Mouse (Mus musculus) heart, adult 2 months (tissue): Measurements from ENCODE around the gene Tango2. TPM values are rescaled to one million over a fixed set of nuclear protein-coding genes. Genes with fewer than 3 reads are reported as not detected.

Experiments used
- DNase-seq, 2 experiments: peaks; one replicate each; pipeline ENCODE4 v3.0.0; 2021
- H3K27ac ChIP-seq: fragments of 200-600 bp; 2 replicates; pipeline ENCODE4 v1.8.1; 2022
- H3K27me3 ChIP-seq: fragments of 200-500 bp; 2 replicates; pipeline ENCODE4 v1.6.1; 2012; ENCODE audit warnings: mild to moderate bottlenecking, low read length, inconsistent platforms, mixed read lengths; ENCODE audit not compliant: control insufficient read depth, insufficient read depth
- H3K36me3 ChIP-seq: fragments of 200-500 bp; 2 replicates; pipeline ENCODE4 v1.6.1; 2012; ENCODE audit warnings: low read length, inconsistent platforms; ENCODE audit not compliant: control insufficient read depth, insufficient read depth
- H3K4me1 ChIP-seq: fragments of 200-500 bp; 2 replicates; pipeline ENCODE4 v1.6.1; 2011; ENCODE audit warnings: low read length; ENCODE audit not compliant: control insufficient read depth, insufficient read depth
- H3K4me3 ChIP-seq: fragments of 200-600 bp; 2 replicates; pipeline ENCODE4 v1.8.1; 2022
- H3K79me2 ChIP-seq: fragments of 200-500 bp; replicated peaks from 2 replicates; pipeline ENCODE4 v1.6.1; 2012; ENCODE audit warnings: mild to moderate bottlenecking, inconsistent platforms, low read length, moderate library complexity, mixed read lengths; ENCODE audit not compliant: control insufficient read depth, insufficient read depth
- H3K9ac ChIP-seq: fragments of 200-500 bp; 2 replicates; pipeline ENCODE4 v1.6.1; 2012; ENCODE audit warnings: low read depth, mild to moderate bottlenecking, control low read depth, inconsistent platforms, low read length, mixed read lengths
- CTCF ChIP-seq: fragments of 200-600 bp; IDR thresholded peaks from 2 replicates; pipeline ENCODE4 v1.8.1; 2022; ENCODE audit warnings: antibody characterized with exemption, mild to moderate bottlenecking, moderate library complexity
- EP300 ChIP-seq: fragments of 200-500 bp; IDR thresholded peaks from 2 replicates; pipeline ENCODE4 v1.6.1; 2011; ENCODE audit warnings: low read depth, low read length, control low read depth; ENCODE audit not compliant: insufficient read depth
- POLR2A ChIP-seq: fragments of 200-500 bp; IDR thresholded peaks from 2 replicates; pipeline ENCODE4 v1.6.1; 2011; ENCODE audit warnings: mild to moderate bottlenecking, low read depth, low read length, control low read depth; ENCODE audit not compliant: insufficient read depth
- WGBS: fragments of 180-500 bp; shearing (Covaris S2); methylation state at CpG from one replicate; pipeline ENCODE4 v1.1.7; 2018; 5-methylcytosine and 5-hydroxymethylcytosine counted together
- intact Hi-C: fragments of 180-260 bp; cut with DNase I; formaldehyde crosslinking; loops from one replicate; pipeline ENCODE4 v1.15.1; 2025
- polyA plus RNA-seq: library from polyadenylated mRNA; depleted of rRNA; stranded (reverse); fragments of >200 nt; gene quantifications from 2 replicates; pipeline ENCODE4 v1.2.3, GENCODE M21; 2012
- total RNA-seq, 2 experiments: library from RNA; stranded (reverse); gene quantifications; 2 replicates each; pipeline ENCODE4 v1.2.3; 2021

The Tango2 gene
- total and polyA plus RNA-seq, 3 experiments: 173 to 283 (median 181) TPM

GRCm38 (mm10) chr16:18394056-18394455, 46.2 kb upstream of the Tango2 start:
- Histone ChIP-seq H3K27ac (no peak overlapping the region; the same call in 1 of the 2 replicates), H3K9ac (no peak overlapping the region), H3K79me2 (no peaks in the 10 kb centered on the region), H3K4me1 (peaks cover 13% of the 10 kb centered on the region), H3K36me3 (no peaks in the 10 kb centered on the region), H3K27me3 (no peaks in the 10 kb centered on the region), H3K4me3 (no peak overlapping the region)
- DNase-seq: no peak
- WGBS: 84% methylated on average over 3 of the region's 3 CpGs
- TF ChIP-seq CTCF (no peak), EP300 (no peak), POLR2A (no peak)
- intact Hi-C loops: no loop called here

- H3K27me3 ChIP-seq: no peaks in the 10 kb centered on the region
- no peak overlapping the region for H3K9ac ChIP-seq
- no peaks in the 10 kb centered on the region for H3K79me2 ChIP-seq
- 77% methylated on average over 5 of the region's 5 CpGs for WGBS
- no peak for TF ChIP-seq POLR2A
- TF ChIP-seq CTCF: no peak
- TF ChIP-seq EP300: no peak
- intact Hi-C loops: loop anchor here (2.0 kb wide), 1 partner anchor 33 kb away; the partner anchor contains the start of genes Comt and Txnrd2
- H3K27ac ChIP-seq: peak overlapping the region; percentile 86
- peaks cover 13% of the 10 kb centered on the region for H3K4me1 ChIP-seq
- H3K36me3 ChIP-seq: no peaks in the 10 kb centered on the region
- DNase-seq: no peak
- H3K4me3 ChIP-seq: peak overlapping the region; percentile 85; the same call in 1 of the 2 replicates
Observed at GRCm38 (mm10) chr16:18393595-18393994, 45.7 kb upstream of the Tango2 start.

- 2% methylated on average over 63 of the region's 63 CpGs for WGBS
- H3K36me3 ChIP-seq: no peaks in the 10 kb centered on the region
- TF ChIP-seq EP300: no peak
- TF ChIP-seq CTCF: peak; percentile 66
- peak; percentile 63 for TF ChIP-seq POLR2A
- H3K79me2 ChIP-seq: no peaks in the 10 kb centered on the region
- H3K4me1 ChIP-seq: peaks cover 16% of the 10 kb centered on the region
- intact Hi-C loops: loop anchor here (2.0 kb wide), 1 partner anchor 34 kb away; the partner anchor contains the start of genes Comt and Txnrd2
- DNase-seq: peak; percentile 91 to 93
- H3K9ac ChIP-seq: peak overlapping the region; percentile 68
- peak overlapping the region; percentile 86 for H3K27ac ChIP-seq
- peak overlapping the region; percentile 85 for H3K4me3 ChIP-seq
- H3K27me3 ChIP-seq: no peaks in the 10 kb centered on the region
Observed at GRCm38 (mm10) chr16:18392469-18393426, 44.8 kb upstream of the Tango2 start.

- H3K9ac ChIP-seq: no peak overlapping the region
- H3K4me3 ChIP-seq: no peak overlapping the region
- WGBS: 94% methylated on average over 3 of the region's 3 CpGs
- no peak for DNase-seq
- intact Hi-C loops: loop anchor here (2.0 kb wide), 1 partner anchor 35 kb away; the partner anchor contains the start of genes Comt and Txnrd2
- no peak for TF ChIP-seq CTCF
- TF ChIP-seq POLR2A: no peak
- no peak for TF ChIP-seq EP300
- H3K27me3 ChIP-seq: no peaks in the 10 kb centered on the region
- no peak overlapping the region for H3K27ac ChIP-seq
- no peaks in the 10 kb centered on the region for H3K79me2 ChIP-seq
- H3K4me1 ChIP-seq: peaks cover 16% of the 10 kb centered on the region
- H3K36me3 ChIP-seq: no peaks in the 10 kb centered on the region
Observed at GRCm38 (mm10) chr16:18391728-18392127, 43.8 kb upstream of the Tango2 start.

- H3K27ac ChIP-seq: no peak overlapping the region
- DNase-seq: no peak
- no peak overlapping the region for H3K9ac ChIP-seq
- no peaks in the 10 kb centered on the region for H3K79me2 ChIP-seq
- H3K27me3 ChIP-seq: no peaks in the 10 kb centered on the region
- intact Hi-C loops: no loop called here
- 93% methylated on average over 3 of the region's 3 CpGs for WGBS
- H3K36me3 ChIP-seq: no peaks in the 10 kb centered on the region
- no peak overlapping the region for H3K4me3 ChIP-seq
- no peak for TF ChIP-seq EP300
- TF ChIP-seq POLR2A: no peak
- TF ChIP-seq CTCF: no peak
- H3K4me1 ChIP-seq: peaks cover 16% of the 10 kb centered on the region
Observed at GRCm38 (mm10) chr16:18391127-18391526, 43.2 kb upstream of the Tango2 start.

- Histone ChIP-seq H3K27ac (no peak overlapping the region), H3K4me1 (peaks cover 13% of the 10 kb centered on the region), H3K9ac (no peak overlapping the region), H3K27me3 (no peaks in the 10 kb centered on the region), H3K79me2 (no peaks in the 10 kb centered on the region), H3K36me3 (no peaks in the 10 kb centered on the region), H3K4me3 (no peak overlapping the region)
- TF ChIP-seq EP300 (no peak), CTCF (no peak), POLR2A (no peak)
- WGBS: 84% methylated on average over 6 of the region's 6 CpGs
- DNase-seq: no peak
- intact Hi-C loops: no loop called here
Observed at GRCm38 (mm10) chr16:18390399-18390798, 42.5 kb upstream of the Tango2 start.
